Mouse (Mus musculus): ENCODE results near the gene Tff2.

GRCm38 (mm10) chr17:31108388-31108787 is 35.7 kb downstream of the Tff2 start:
- no peak for TF ChIP-seq CTCF (IDR thresholded peaks at IDR 0.05; ENCODE audit: low read depth)
- no peak for TF ChIP-seq EP300 (IDR thresholded peaks at IDR 0.05; ENCODE audit: low read depth)

Measured in liver, postnatal 0 days (tissue).